Mouse (Mus musculus) cerebellum, adult 2 months (tissue): ENCODE measurements around the gene Sar1a.

ENCODE experiments used
- CTCF ChIP-seq: fragments of 200-500 bp; IDR thresholded peaks from 2 replicates; pipeline ENCODE4 v1.5.1; 2011; ENCODE audit warnings: low read depth, mild to moderate bottlenecking, control low read depth, low read length, moderate library complexity, borderline replicate concordance; ENCODE audit not compliant: insufficient read depth
- POLR2A ChIP-seq: fragments of 200-500 bp; IDR thresholded peaks from 2 replicates; pipeline ENCODE4 v1.6.1; 2011; ENCODE audit warnings: low read length, control low read depth, borderline replicate concordance; ENCODE audit not compliant: insufficient read depth

DNA sequence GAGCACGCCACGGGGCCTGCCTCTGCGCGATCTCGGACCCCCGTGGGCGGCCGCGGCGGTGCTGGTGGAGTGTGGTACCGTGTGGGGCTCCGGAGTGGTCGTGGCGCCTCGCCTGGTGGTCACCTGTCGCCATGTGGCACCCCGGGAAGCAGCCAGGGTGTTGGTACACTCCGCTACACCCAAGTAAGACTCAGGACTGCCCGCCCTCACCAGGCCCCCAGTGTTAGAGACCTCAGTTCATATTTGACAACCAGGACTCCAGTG lies 16.4 kb downstream of the Sar1a start:
- TF ChIP-seq POLR2A = no peak
- TF ChIP-seq CTCF = no peak
